Mouse (Mus musculus) MEL (cell line): ENCODE data around the gene Cdip1. TPM values are rescaled to one million over a fixed set of nuclear protein-coding genes. Genes with fewer than 3 reads are reported as not detected.
A peak's percentile ranks its signal among the peaks of the same experiment; 100 is the strongest.

Experiments
- DNase-seq: peaks from one replicate; pipeline ENCODE4 v3.0.0; 2011; ENCODE audit warnings: low read depth, low spot score
- H3K27ac ChIP-seq: 2 replicates; pipeline ENCODE4 v1.5.1; 2012; ENCODE audit warnings: low read depth, mild to moderate bottlenecking, control low read depth, low read length, moderate library complexity; ENCODE audit not compliant: control insufficient read depth
- H3K27me3 ChIP-seq, 2 experiments: fragments of 150-350 bp in 1 of 2; sonication (generic) in 1 of 2; 2 replicates each; pipeline ENCODE4 v1.6.1; 2012; ENCODE audit warnings: low read length in 2 of 2, mild to moderate bottlenecking in 2 of 2, improper control_type of control experiment in 1 of 2, moderate library complexity in 1 of 2; ENCODE audit not compliant: insufficient read depth in 2 of 2, control insufficient read depth in 1 of 2
- H3K36me3 ChIP-seq, 2 experiments: 2 replicates each; pipeline ENCODE4 v1.6.1; 2012 to 2014; ENCODE audit warnings: low read length in 2 of 2, improper control_type of control experiment in 1 of 2, inconsistent platforms in 1 of 2, mild to moderate bottlenecking in 1 of 2; ENCODE audit not compliant: insufficient read depth in 2 of 2, control insufficient read depth in 1 of 2
- H3K4me1 ChIP-seq, 2 experiments: fragments of 150-350 bp in 1 of 2; sonication (generic) in 1 of 2; 2 replicates each; pipeline ENCODE4 v1.6.1; 2012; ENCODE audit warnings: low read length in 2 of 2, improper control_type of control experiment in 1 of 2, mild to moderate bottlenecking in 1 of 2; ENCODE audit not compliant: insufficient read depth in 2 of 2, control insufficient read depth in 1 of 2
- H3K4me3 ChIP-seq, 2 experiments: fragments of 150-350 bp in 1 of 2; sonication (generic) in 1 of 2; 2 replicates each; pipeline ENCODE4 v1.5.1; 2012; ENCODE audit warnings: low read depth in 2 of 2, low read length in 2 of 2, mild to moderate bottlenecking in 2 of 2, moderate library complexity in 2 of 2, control low read depth in 1 of 2, improper control_type of control experiment in 1 of 2; ENCODE audit not compliant: control insufficient read depth in 1 of 2, insufficient read depth in 1 of 2
- H3K79me2 ChIP-seq: 2 replicates; pipeline ENCODE4 v1.6.1; 2012; ENCODE audit warnings: mild to moderate bottlenecking, low read length, moderate library complexity; ENCODE audit not compliant: control insufficient read depth, poor library complexity, insufficient read depth
- H3K9ac ChIP-seq: 2 replicates; pipeline ENCODE4 v1.6.1; 2012; ENCODE audit warnings: low read depth, mild to moderate bottlenecking, control low read depth, low read length, moderate library complexity; ENCODE audit not compliant: control insufficient read depth, poor library complexity, severe bottlenecking
- H3K9me3 ChIP-seq: fragments of 150-350 bp; sonication (generic); replicated peaks from 2 replicates; pipeline ENCODE4 v1.6.1; 2012; ENCODE audit warnings: mild to moderate bottlenecking, low read length, improper control_type of control experiment, moderate library complexity; ENCODE audit not compliant: insufficient read depth
- CTCF ChIP-seq, 3 experiments: IDR thresholded peaks in 2 of 3; conservative IDR thresholded peaks in 1 of 3; 2 replicates each; pipeline ENCODE4 v1.5.1; 2011 to 2012; ENCODE audit warnings: low read length in 3 of 3, low read depth in 2 of 3, mild to moderate bottlenecking in 2 of 3, improper control_type of control experiment in 1 of 3, inconsistent platforms in 1 of 3, mixed read lengths in 1 of 3, moderate library complexity in 1 of 3; ENCODE audit not compliant: control insufficient read depth in 1 of 3, insufficient read depth in 1 of 3, poor library complexity in 1 of 3, severe bottlenecking in 1 of 3
- EP300 ChIP-seq, 2 experiments: IDR thresholded peaks; 2 replicates each; pipeline ENCODE4 v1.6.1; 2011; ENCODE audit warnings: improper control_type of control experiment in 2 of 2, low read length in 2 of 2, low read depth in 1 of 2, mild to moderate bottlenecking in 1 of 2
- HCFC1 ChIP-seq: IDR thresholded peaks from 2 replicates; pipeline ENCODE4 v1.6.1; 2012; ENCODE audit warnings: low read depth, mild to moderate bottlenecking, inconsistent platforms, low read length, improper control_type of control experiment, moderate library complexity
- MAX ChIP-seq: IDR thresholded peaks from 2 replicates; pipeline ENCODE4 v1.6.1; 2011; ENCODE audit warnings: low read length, improper control_type of control experiment
- MAZ ChIP-seq: IDR thresholded peaks from 2 replicates; pipeline ENCODE4 v1.6.1; 2012; ENCODE audit warnings: low read depth, mild to moderate bottlenecking, inconsistent platforms, low read length, improper control_type of control experiment
- MEF2A ChIP-seq: IDR thresholded peaks from 2 replicates; pipeline ENCODE4 v1.6.1; 2014; ENCODE audit warnings: low read depth, mild to moderate bottlenecking, inconsistent platforms, low read length, improper control_type of control experiment; ENCODE audit not compliant: poor library complexity, insufficient replicate concordance, severe bottlenecking; ENCODE audit errors: extremely low read depth
- MYB ChIP-seq: IDR thresholded peaks from 2 replicates; pipeline ENCODE4 v1.6.1; 2011; ENCODE audit warnings: mild to moderate bottlenecking, low read depth, low read length, improper control_type of control experiment
- MYC ChIP-seq: IDR thresholded peaks from 2 replicates; pipeline ENCODE4 v1.6.1; 2011; ENCODE audit warnings: low read depth, mild to moderate bottlenecking, low read length, improper control_type of control experiment, moderate library complexity
- RAD21 ChIP-seq: IDR thresholded peaks from 2 replicates; pipeline ENCODE4 v1.6.1; 2011; ENCODE audit warnings: mild to moderate bottlenecking, low read depth, low read length, improper control_type of control experiment
- RCOR1 ChIP-seq: IDR thresholded peaks from 2 replicates; pipeline ENCODE4 v1.6.1; 2012; ENCODE audit warnings: low read depth, mild to moderate bottlenecking, inconsistent platforms, low read length, improper control_type of control experiment
- SIN3A ChIP-seq: IDR thresholded peaks from 2 replicates; pipeline ENCODE4 v1.6.1; 2012; ENCODE audit warnings: low read length, improper control_type of control experiment, inconsistent platforms
- SMC3 ChIP-seq: IDR thresholded peaks from 2 replicates; pipeline ENCODE4 v1.6.1; 2011; ENCODE audit warnings: low read depth, low read length, improper control_type of control experiment
- TAL1 ChIP-seq: IDR thresholded peaks from 2 replicates; pipeline ENCODE4 v1.6.1; 2012; ENCODE audit warnings: mild to moderate bottlenecking, inconsistent platforms, low read length, moderate library complexity, mixed read lengths
- TCF12 ChIP-seq: IDR thresholded peaks from 2 replicates; pipeline ENCODE4 v1.6.1; 2014; ENCODE audit warnings: low read depth, mild to moderate bottlenecking, inconsistent platforms, low read length, improper control_type of control experiment, moderate library complexity
- USF2 ChIP-seq, 2 experiments: IDR thresholded peaks; 2 replicates each; pipeline ENCODE4 v1.6.1; 2011 to 2012; ENCODE audit warnings: improper control_type of control experiment in 2 of 2, low read length in 2 of 2, borderline replicate concordance in 1 of 2, inconsistent platforms in 1 of 2, low read depth in 1 of 2, mild to moderate bottlenecking in 1 of 2; ENCODE audit not compliant: insufficient read depth in 1 of 2
- ZC3H11A ChIP-seq: IDR thresholded peaks from 2 replicates; pipeline ENCODE4 v1.6.1; 2012; ENCODE audit warnings: low read depth, mild to moderate bottlenecking, inconsistent platforms, low read length, improper control_type of control experiment
- ZKSCAN1 ChIP-seq: IDR thresholded peaks from 2 replicates; pipeline ENCODE4 v1.6.1; 2012; ENCODE audit warnings: low read depth, mild to moderate bottlenecking, inconsistent platforms, low read length, improper control_type of control experiment, moderate library complexity
- polyA plus RNA-seq, 2 experiments: library from polyadenylated mRNA; stranded (reverse) in 1 of 2; unstranded in 1 of 2; fragments of >175 nt in 1 of 2; fragments of >200 nt in 1 of 2; gene quantifications; 2 replicates each; pipeline versions ENCODE4 v1.2.1 to v1.2.4; 2012; ENCODE audit warnings: low replicate concordance in 2 of 2, low read depth in 1 of 2; ENCODE audit not compliant: insufficient read length in 2 of 2, insufficient read depth in 1 of 2, missing spikeins in 1 of 2
- total RNA-seq: library from RNA; depleted of rRNA; stranded (reverse); fragments of 300-350 nt; gene quantifications from 2 replicates; pipeline ENCODE4 v1.2.3, GENCODE M21; 2012

Gene Cdip1
- total and polyA plus RNA-seq, 3 experiments: 24.8 to 97.8 (median 32.8) TPM

DNA sequence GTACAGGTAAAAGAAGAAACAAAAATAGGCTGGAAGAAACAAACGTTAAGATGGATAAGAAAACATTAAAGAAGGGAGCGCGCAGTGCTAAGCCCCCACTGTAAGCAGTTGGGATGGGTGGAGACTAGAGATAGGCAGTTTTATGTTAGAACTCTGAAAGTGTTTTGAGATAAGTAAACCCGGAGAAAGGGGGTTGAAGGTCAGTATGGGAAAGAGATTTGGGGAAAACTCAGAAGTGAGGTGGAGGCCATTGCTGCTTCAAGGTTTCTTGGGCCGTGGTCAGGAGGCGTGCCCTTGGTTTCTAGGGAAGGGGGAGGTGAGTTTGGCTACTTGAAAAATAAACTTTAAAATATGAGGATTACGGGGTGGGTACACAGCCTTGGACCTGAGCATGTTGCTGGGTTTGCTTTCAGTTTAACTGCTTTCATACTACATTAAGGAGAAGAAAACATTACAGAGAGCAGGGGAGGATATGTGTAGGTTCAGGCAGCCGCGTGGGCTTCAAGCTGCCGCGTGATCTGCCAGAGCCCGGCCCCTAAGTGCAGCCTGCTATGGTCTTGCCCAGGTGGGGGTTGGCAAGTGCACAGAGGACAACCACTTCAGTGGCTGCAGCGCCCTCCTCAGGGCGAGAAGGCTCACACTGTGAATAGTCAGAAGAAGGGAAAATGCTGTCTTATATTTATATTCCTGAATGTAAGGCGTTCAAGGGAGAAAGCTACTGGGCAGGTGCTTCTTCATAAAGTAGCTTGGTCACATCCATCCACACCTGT is 41.7 kb upstream of the Cdip1 start:
- Histone ChIP-seq H3K79me2 (no peaks in the 10 kb centered on the region), H3K36me3 (peaks cover 0 to 3% of the 10 kb centered on the region in 2 experiments; a peak in 1 of 4 replicates), H3K9ac (peak overlapping the region; percentile 50), H3K4me1 (peaks cover 0 to 7% of the 10 kb centered on the region in 2 experiments; a peak in 3 of 4 replicates), H3K9me3 (no peaks in the 10 kb centered on the region), H3K27ac (peak overlapping the region; percentile 17; the same call in 1 of the 2 replicates), H3K4me3 (peak overlapping the region; percentile 38 to 48), H3K27me3 (peaks cover 0 to 4% of the 10 kb centered on the region in 2 experiments; a peak in 2 of 4 replicates)
- TF ChIP-seq CTCF (IDR thresholded peaks at IDR 0.05 in 2 of 3, conservative IDR thresholded peaks at IDR 0.05 in 1 of 3; ENCODE audit: control insufficient read depth in 1 of 3, insufficient read depth in 1 of 3, low read depth in 2 of 3, low read length in 3 of 3, poor library complexity in 1 of 3, severe bottlenecking in 1 of 3) (peak in 2 of 3 experiments; percentile 56 to 59; a peak in 5 of 6 replicates), TCF12 (peak; percentile 38; the same call in 1 of the 2 replicates), SIN3A (peak; percentile 54), MAZ (0 out of 2 replicates have a peak, but pooled peaks have one; percentile 34), ZKSCAN1 (no peak), RAD21 (peak; percentile 45), TAL1 (no peak), MAX (no peak; the same call in 1 of the 2 replicates), MYC (0 out of 2 replicates have a peak, but pooled peaks have one; percentile 36), RCOR1 (peak; percentile 37; the same call in 1 of the 2 replicates), ZC3H11A (peak; percentile 19; the same call in 1 of the 2 replicates), SMC3 (peak; percentile 23; the same call in 1 of the 2 replicates), MEF2A (no peak), MYB (peak; percentile 29; the same call in 1 of the 2 replicates), EP300 (IDR thresholded peaks at IDR 0.05; ENCODE audit: low read depth in 1 of 2, low read length in 2 of 2) (peak in 1 of 2 experiments; percentile 60; a peak in 2 of 4 replicates), HCFC1 (no peak), USF2 (IDR thresholded peaks at IDR 0.05; ENCODE audit: borderline replicate concordance in 1 of 2, insufficient read depth in 1 of 2, low read depth in 1 of 2, low read length in 2 of 2) (no peak)
- peak; percentile 76 for DNase-seq
